Mouse (Mus musculus): ENCODE measurements at regions not wholly inside any gene's neighbourhood (a gene's known extent, or its start where the extent isn't known, plus 50 kb on each side); places are given as distances from the start of the nearest gene placed in this dataset.

- no peak for DNase-seq
- intact Hi-C loops (cut with DNase I) = no loop called here
Observed at GRCm38 (mm10) chr1:165086131-165086530, 74.4 kb downstream of the Tbx19 start.

- no peak for DNase-seq
- intact Hi-C loops (cut with DNase I) = loop anchor here (1.0 kb wide), 1 partner anchor 38 kb away; no protein-coding TSS in a partner anchor
Observed at GRCm38 (mm10) chr1:165084753-165085152, 75.8 kb downstream of the Tbx19 start.

- intact Hi-C loops (cut with DNase I) = loop anchor here (1.0 kb wide), 1 partner anchor 38 kb away; no protein-coding TSS in a partner anchor
- DNase-seq = peak; percentile 55 to 69
Observed at GRCm38 (mm10) chr1:165084179-165084578, 76.4 kb downstream of the Tbx19 start.

- intact Hi-C loops (cut with DNase I) = no loop called here
Observed at GRCm38 (mm10) chr1:165080351-165080750, 80.2 kb downstream of the Tbx19 start.

GRCm38 (mm10) chr1:165077313-165077712 is 83.3 kb downstream of the Tbx19 start:
- intact Hi-C loops (cut with DNase I) = no loop called here
- DNase-seq = peak; percentile 27 to 30

More at GRCm38 (mm10) chr1:165080351-165080750, 80.2 kb downstream of the Tbx19 start:
- DNase-seq = no peak

- intact Hi-C loops (cut with DNase I) = no loop called here
- DNase-seq = peak; percentile 42 to 61
Observed at GRCm38 (mm10) chr1:165075301-165076082, 85.1 kb downstream of the Tbx19 start.

GRCm38 (mm10) chr1:165071831-165072491 is 88.6 kb downstream of the Tbx19 start:
- DNase-seq = no peak
- intact Hi-C loops (cut with DNase I) = no loop called here

GRCm38 (mm10) chr1:165064981-165065380 is 95.6 kb downstream of the Tbx19 start:
- intact Hi-C loops (cut with DNase I) = no loop called here
- no peak for DNase-seq

- intact Hi-C loops (cut with DNase I) = no loop called here
- DNase-seq = no peak
Observed at GRCm38 (mm10) chr1:165062813-165063492, 97.6 kb downstream of the Tbx19 start.

- no peak for DNase-seq
- intact Hi-C loops (cut with DNase I) = no loop called here
Observed at GRCm38 (mm10) chr1:165061420-165061819, 99.2 kb downstream of the Tbx19 start.

- intact Hi-C loops (cut with DNase I) = no loop called here
- no peak for DNase-seq
Observed at GRCm38 (mm10) chr1:165054245-165054644, 106.3 kb downstream of the Tbx19 start.

GRCm38 (mm10) chr1:165051294-165051693 is 109.3 kb downstream of the Tbx19 start:
- intact Hi-C loops (cut with DNase I) = no loop called here
- DNase-seq = no peak

GRCm38 (mm10) chr1:165050176-165050575 is 110.4 kb downstream of the Tbx19 start:
- peak; percentile 23 to 43 for DNase-seq
- intact Hi-C loops (cut with DNase I) = no loop called here

- DNase-seq = peak; percentile 71 to 74
- intact Hi-C loops (cut with DNase I) = loop anchor here (1.0 to 5.0 kb wide), 2 partner anchors 38 to 66 kb away; no protein-coding TSS in a partner anchor
Observed at GRCm38 (mm10) chr1:165046637-165047036, 111.3 kb upstream of the Xcl1 start.

- peak; percentile 12 to 13 for DNase-seq
- intact Hi-C loops (cut with DNase I) = loop anchor here (1.0 to 5.0 kb wide), 2 partner anchors 38 to 66 kb away; no protein-coding TSS in a partner anchor
Observed at GRCm38 (mm10) chr1:165046056-165046455, 110.7 kb upstream of the Xcl1 start.

GRCm38 (mm10) chr1:165043361-165043760 is 108.0 kb upstream of the Xcl1 start:
- DNase-seq = no peak
- intact Hi-C loops (cut with DNase I) = no loop called here

GRCm38 (mm10) chr1:165042105-165042504 is 106.8 kb upstream of the Xcl1 start:
- intact Hi-C loops (cut with DNase I) = no loop called here
- no peak for DNase-seq

- DNase-seq = no peak
- intact Hi-C loops (cut with DNase I) = no loop called here
Observed at GRCm38 (mm10) chr1:165036631-165037030, 101.3 kb upstream of the Xcl1 start.

GRCm38 (mm10) chr1:165035618-165036017 is 100.3 kb upstream of the Xcl1 start:
- intact Hi-C loops (cut with DNase I) = no loop called here
- DNase-seq = no peak

GRCm38 (mm10) chr1:165020960-165021563 is 85.7 kb upstream of the Xcl1 start:
- DNase-seq = no peak
- intact Hi-C loops (cut with DNase I) = no loop called here
